Mouse (Mus musculus) gastrocnemius, postnatal 10 days (tissue): ENCODE measurements around the gene Dolpp1. TPM values are rescaled to one million over a fixed set of nuclear protein-coding genes. Genes with fewer than 3 reads are reported as not detected.

ENCODE experiments used
- DNase-seq: peaks from one replicate; pipeline ENCODE4 v3.0.0; 2021; ENCODE audit warnings: mixed read lengths
- long read RNA-seq, 2 experiments: library from polyadenylated mRNA; stranded (forward); transcript quantifications; one replicate each; pipeline ENCODE4 v2.0.0; 2021
- total RNA-seq, 2 experiments: library from RNA; stranded (reverse); gene quantifications; 2 replicates each; pipeline ENCODE4 v1.2.3; 2021

The Dolpp1 gene
- total RNA-seq: 10 to 100 TPM; 10.9 to 14.3 TPM
- long read RNA-seq, experiment 1, transcript Dolpp1-201 (8 exons, 2,251 nt): major isoform, 7 of 12 reads
- long read RNA-seq, experiment 1, partial matches to known transcripts: 0 of 12 reads
- long read RNA-seq, experiment 1, other reads (novel, unspliced or antisense): 4 of 12 reads
- long read RNA-seq, experiment 2, transcript Dolpp1-201 (8 exons, 2,251 nt): major isoform, 10 of 12 reads
- long read RNA-seq, experiment 2, partial matches to known transcripts: 1 of 12 reads
- long read RNA-seq, experiment 2, other reads (novel, unspliced or antisense): 1 of 12 reads

GRCm38 (mm10) chr2:30392114-30392576 lies at the start of gene Dolpp1:
Gene Dolpp1 (plus strand): TSS chr2:30392254.
- peak; percentile 93 for DNase-seq

- no peak for DNase-seq
These were observed 49.5 kb upstream of the Dolpp1 start for GRCm38 (mm10) chr2:30342544-30342943.

GRCm38 (mm10) chr2:30343601-30344137 lies 48.4 kb upstream of the Dolpp1 start:
- no peak for DNase-seq

GRCm38 (mm10) chr2:30345971-30346676 lies 45.9 kb upstream of the Dolpp1 start:
- DNase-seq: no peak

GRCm38 (mm10) chr2:30349196-30349595 lies 42.9 kb upstream of the Dolpp1 start:
- DNase-seq: no peak

GRCm38 (mm10) chr2:30351149-30351548 lies 40.9 kb upstream of the Dolpp1 start:
- DNase-seq: no peak

- no peak for DNase-seq
These were observed 36.2 kb upstream of the Dolpp1 start for GRCm38 (mm10) chr2:30355861-30356260.

- no peak for DNase-seq
These were observed 35.8 kb upstream of the Dolpp1 start for GRCm38 (mm10) chr2:30356266-30356665.

- DNase-seq: no peak
These were observed 35.1 kb upstream of the Dolpp1 start for GRCm38 (mm10) chr2:30356906-30357305.

- no peak for DNase-seq
These were observed 34.2 kb upstream of the Dolpp1 start for GRCm38 (mm10) chr2:30357552-30358510.

GRCm38 (mm10) chr2:30358533-30359531 lies 33.2 kb upstream of the Dolpp1 start, which contains the start of gene Sh3glb2:
Gene Sh3glb2 (minus strand): TSS chr2:30359337.
- DNase-seq: peak; percentile 94

GRCm38 (mm10) chr2:30360626-30361025 lies 31.4 kb upstream of the Dolpp1 start:
- no peak for DNase-seq

- DNase-seq: no peak
These were observed 29.2 kb upstream of the Dolpp1 start for GRCm38 (mm10) chr2:30362865-30363264.

- DNase-seq: peak; percentile 96
These were observed 28.0 kb upstream of the Dolpp1 start, which contains the start of gene Miga2 for GRCm38 (mm10) chr2:30363773-30364650. Gene Miga2 (plus strand): TSS chr2:30364233.

- no peak for DNase-seq
These were observed 26.6 kb upstream of the Dolpp1 start for GRCm38 (mm10) chr2:30365281-30366069.

- DNase-seq: no peak
These were observed 25.9 kb upstream of the Dolpp1 start for GRCm38 (mm10) chr2:30366203-30366602.

GRCm38 (mm10) chr2:30371544-30371943 lies 20.5 kb upstream of the Dolpp1 start:
- no peak for DNase-seq

- no peak for DNase-seq
These were observed 19.3 kb upstream of the Dolpp1 start for GRCm38 (mm10) chr2:30372726-30373125.

GRCm38 (mm10) chr2:30375893-30376292 lies 16.2 kb upstream of the Dolpp1 start:
- DNase-seq: no peak
